Mouse (Mus musculus): ENCODE results near the gene Pou3f1.

Pou3f1 gene

GRCm38 (mm10) chr4:124656518-124656853 lies at the start of gene Pou3f1:
Gene Pou3f1, plus strand, starts transcription at chr4:124656807.
- no peak for TF ChIP-seq GATA4 (IDR thresholded peaks at IDR 0.05; ENCODE audit: insufficient replicate concordance, low read length)

- TF ChIP-seq GATA4 (IDR thresholded peaks at IDR 0.05; ENCODE audit: insufficient replicate concordance, low read length), result no peak
Measured at GRCm38 (mm10) chr4:124607166-124607565, 49.4 kb upstream of the Pou3f1 start.

GRCm38 (mm10) chr4:124610066-124610465 lies 46.5 kb upstream of the Pou3f1 start:
- TF ChIP-seq GATA4 (IDR thresholded peaks at IDR 0.05; ENCODE audit: insufficient replicate concordance, low read length), result no peak

- no peak for TF ChIP-seq GATA4 (IDR thresholded peaks at IDR 0.05; ENCODE audit: insufficient replicate concordance, low read length)
Measured at GRCm38 (mm10) chr4:124610703-124611102, 45.9 kb upstream of the Pou3f1 start, which contains the start of gene 3100002H09Rik. Gene 3100002H09Rik, minus strand, starts transcription at chr4:124610803.

- TF ChIP-seq GATA4 (IDR thresholded peaks at IDR 0.05; ENCODE audit: insufficient replicate concordance, low read length), result no peak
Measured at GRCm38 (mm10) chr4:124611768-124612167, 44.8 kb upstream of the Pou3f1 start.

- TF ChIP-seq GATA4 (IDR thresholded peaks at IDR 0.05; ENCODE audit: insufficient replicate concordance, low read length), result no peak
Measured at GRCm38 (mm10) chr4:124614189-124614588, 42.4 kb upstream of the Pou3f1 start.

- TF ChIP-seq GATA4 (IDR thresholded peaks at IDR 0.05; ENCODE audit: insufficient replicate concordance, low read length), result no peak
Measured at GRCm38 (mm10) chr4:124615406-124615960, 41.1 kb upstream of the Pou3f1 start.

GRCm38 (mm10) chr4:124615986-124616385 lies 40.6 kb upstream of the Pou3f1 start:
- no peak for TF ChIP-seq GATA4 (IDR thresholded peaks at IDR 0.05; ENCODE audit: insufficient replicate concordance, low read length)

GRCm38 (mm10) chr4:124616636-124617035 lies 40.0 kb upstream of the Pou3f1 start:
- no peak for TF ChIP-seq GATA4 (IDR thresholded peaks at IDR 0.05; ENCODE audit: insufficient replicate concordance, low read length)

- no peak for TF ChIP-seq GATA4 (IDR thresholded peaks at IDR 0.05; ENCODE audit: insufficient replicate concordance, low read length)
Measured at GRCm38 (mm10) chr4:124618599-124618998, 38.0 kb upstream of the Pou3f1 start.

- TF ChIP-seq GATA4 (IDR thresholded peaks at IDR 0.05; ENCODE audit: insufficient replicate concordance, low read length), result no peak
Measured at GRCm38 (mm10) chr4:124621406-124621805, 35.2 kb upstream of the Pou3f1 start.

- no peak for TF ChIP-seq GATA4 (IDR thresholded peaks at IDR 0.05; ENCODE audit: insufficient replicate concordance, low read length)
Measured at GRCm38 (mm10) chr4:124622566-124622965, 34.0 kb upstream of the Pou3f1 start.

- no peak for TF ChIP-seq GATA4 (IDR thresholded peaks at IDR 0.05; ENCODE audit: insufficient replicate concordance, low read length)
Measured at GRCm38 (mm10) chr4:124624111-124624581, 32.5 kb upstream of the Pou3f1 start.

- no peak for TF ChIP-seq GATA4 (IDR thresholded peaks at IDR 0.05; ENCODE audit: insufficient replicate concordance, low read length)
Measured at GRCm38 (mm10) chr4:124626836-124627235, 29.8 kb upstream of the Pou3f1 start.

GRCm38 (mm10) chr4:124631456-124631855 lies 25.2 kb upstream of the Pou3f1 start:
- no peak for TF ChIP-seq GATA4 (IDR thresholded peaks at IDR 0.05; ENCODE audit: insufficient replicate concordance, low read length)

- no peak for TF ChIP-seq GATA4 (IDR thresholded peaks at IDR 0.05; ENCODE audit: insufficient replicate concordance, low read length)
Measured at GRCm38 (mm10) chr4:124632856-124633255, 23.8 kb upstream of the Pou3f1 start.

GRCm38 (mm10) chr4:124633281-124633680 lies 23.3 kb upstream of the Pou3f1 start:
- no peak for TF ChIP-seq GATA4 (IDR thresholded peaks at IDR 0.05; ENCODE audit: insufficient replicate concordance, low read length)

All from liver, adult (tissue).